Comparison of ENCODE assay signal across 9 mouse cellular contexts in genomic region chr2:142700689-142701088, GRCm38 (mm10).
DNase-seq lines count a peak whose midpoint lies in the region; ATAC-seq lines count a peak whose summit lies in the region.
"Had no signal": no experiment of that assay in that cellular context is flagged by ENCODE, and none has a peak within 500 bp of the region (broad histone marks: within the 10 kb centered on the region; RNA-seq: fewer than 3 reads in every experiment).

No protein-coding gene starts in this region.

- ATAC-seq in kidney, embryonic 15.5 days (replicated peaks; ENCODE audit: low FRiP score), result no peak
- no peak for ATAC-seq in erythroid progenitor cell, adult 5-6 weeks (replicated peaks; ENCODE audit: low FRiP score, poor library complexity, severe bottlenecking)

- no peak overlapping the region for H3K4me2 ChIP-seq in kidney, embryonic 15.5 days
- H3K4me2 ChIP-seq: heart, embryonic 13.5 days had no signal

- H3K4me1 ChIP-seq in kidney, embryonic 15.5 days, result no peaks in the 10 kb centered on the region

- H3K27ac ChIP-seq in kidney, embryonic 15.5 days, result no peak overlapping the region
- H3K27ac ChIP-seq: heart, embryonic 13.5 days had no signal

- H3K4me3 ChIP-seq in kidney, embryonic 15.5 days (replicated peaks), result no peak overlapping the region
- H3K4me3 ChIP-seq: heart, embryonic 13.5 days had no signal

- no peaks in the 10 kb centered on the region for H3K27me3 ChIP-seq in kidney, embryonic 15.5 days
- H3K27me3 ChIP-seq: heart, embryonic 13.5 days had no signal

- no peaks in the 10 kb centered on the region for H3K9me3 ChIP-seq in kidney, embryonic 15.5 days (replicated peaks)
- H3K9me3 ChIP-seq: heart, embryonic 13.5 days had no signal

- intact Hi-C loops in left cerebral cortex, postnatal 14 days (cut with DNase I), result no loop called here

- 77% methylated on average over 4 of the region's 4 CpGs for WGBS in kidney, embryonic 15.5 days

- peaks cover 10% of the 10 kb centered on the region; the same call in 1 of the 2 replicates for H3K36me3 ChIP-seq in kidney, embryonic 15.5 days

- H3K9ac ChIP-seq in kidney, embryonic 15.5 days, result no peak overlapping the region
- H3K9ac ChIP-seq: heart, embryonic 13.5 days had no signal

- peak; percentile 9 to 25 for DNase-seq in adrenal gland, postnatal 36 days
- DNase-seq in adrenal gland, adult 18-20 months (ENCODE audit: low spot score in 2 of 2), result no peak
- DNase-seq in right cerebral cortex, adult 18-20 months, result peak; percentile 43
- DNase-seq in right cerebral cortex, postnatal 25 days, result no peak
- DNase-seq in left cerebral cortex, postnatal 14 days (ENCODE audit: low spot score in 2 of 2), result peak; percentile 28 to 33
- DNase-seq in telencephalon, adult 2 months (ENCODE audit: low read depth, low spot score), result peak; percentile 41

Comparison
In these comparisons a context has a peak if more than half of its experiments do, and no peak if none do; other contexts are left out.
1. DNase-seq: peak in adrenal gland, postnatal 36 days (2 of 2), right cerebral cortex, adult 18-20 months (single experiment), left cerebral cortex, postnatal 14 days (2 of 2) and telencephalon, adult 2 months (single experiment); none in adrenal gland, adult 18-20 months (0 of 2) and right cerebral cortex, postnatal 25 days (single experiment).